Mouse (Mus musculus) hindbrain, embryonic 11.5 days (tissue): Measurements from ENCODE around the gene Adsl. TPM values are rescaled to one million over a fixed set of nuclear protein-coding genes. Genes with fewer than 3 reads are reported as not detected.

Experiments
- ATAC-seq: fragments of 200-750 bp; cut with Nextera tagmentation; 2 replicates; pipeline ENCODE4 v1.8.0; 2017; ENCODE audit warnings: mild to moderate bottlenecking, moderate TSS enrichment, moderate library complexity; ENCODE audit not compliant: low FRiP score
- DNase-seq: peaks from one replicate; pipeline ENCODE4 v3.0.0-alpha.2; 2015; ENCODE audit warnings: low spot score
- H3K27ac ChIP-seq: fragments of 300-500 bp; sonication (generic); 2 replicates; pipeline ENCODE4 v1.5.1; 2014; ENCODE audit warnings: mild to moderate bottlenecking, low read depth, low read length
- H3K27me3 ChIP-seq: fragments of 300-500 bp; sonication (generic); 2 replicates; pipeline ENCODE4 v1.6.1; 2014; ENCODE audit warnings: mild to moderate bottlenecking, low read length, moderate library complexity, mixed read lengths; ENCODE audit not compliant: control insufficient read depth, insufficient read depth
- H3K36me3 ChIP-seq: fragments of 300-500 bp; sonication (generic); 2 replicates; pipeline ENCODE4 v1.6.1; 2014; ENCODE audit warnings: mild to moderate bottlenecking, low read length, moderate library complexity, mixed read lengths; ENCODE audit not compliant: control insufficient read depth, insufficient read depth
- H3K4me1 ChIP-seq: fragments of 300-500 bp; sonication (generic); replicated peaks from 2 replicates; pipeline ENCODE4 v1.6.1; 2014; ENCODE audit warnings: low read length, mixed read lengths; ENCODE audit not compliant: control insufficient read depth, insufficient read depth
- H3K4me2 ChIP-seq: fragments of 300-500 bp; sonication (generic); replicated peaks from 2 replicates; pipeline ENCODE4 v1.6.1; 2014; ENCODE audit warnings: mild to moderate bottlenecking, low read depth, low read length
- H3K4me3 ChIP-seq: fragments of 300-500 bp; sonication (generic); 2 replicates; pipeline ENCODE4 v1.5.1; 2014; ENCODE audit warnings: low read depth, low read length
- H3K9ac ChIP-seq: fragments of 300-500 bp; sonication (generic); 2 replicates; pipeline ENCODE4 v1.6.1; 2014; ENCODE audit warnings: low read depth, low read length
- H3K9me3 ChIP-seq: fragments of 300-500 bp; sonication (generic); 2 replicates; pipeline ENCODE4 v1.6.1; 2016; ENCODE audit warnings: low read length; ENCODE audit not compliant: control insufficient read depth
- WGBS: fragments of 180-500 bp; shearing (Covaris S2); extraction: QIAGEN DNeasy Blood & Tissue Kit; methylation state at CpG from one replicate; pipeline ENCODE4 v1.1.7; 2014; 5-methylcytosine and 5-hydroxymethylcytosine counted together
- polyA plus RNA-seq: library from polyadenylated mRNA; unstranded; fragments of >200 nt; fragmentation: Nextera tagmentation; extraction: Ambion mirVana; gene quantifications from 2 replicates; pipeline ENCODE4 v1.2.1, GENCODE M21; 2014

The Adsl gene
- polyA plus RNA-seq, 1 experiment from 2014 or later = 153 TPM

DNA sequence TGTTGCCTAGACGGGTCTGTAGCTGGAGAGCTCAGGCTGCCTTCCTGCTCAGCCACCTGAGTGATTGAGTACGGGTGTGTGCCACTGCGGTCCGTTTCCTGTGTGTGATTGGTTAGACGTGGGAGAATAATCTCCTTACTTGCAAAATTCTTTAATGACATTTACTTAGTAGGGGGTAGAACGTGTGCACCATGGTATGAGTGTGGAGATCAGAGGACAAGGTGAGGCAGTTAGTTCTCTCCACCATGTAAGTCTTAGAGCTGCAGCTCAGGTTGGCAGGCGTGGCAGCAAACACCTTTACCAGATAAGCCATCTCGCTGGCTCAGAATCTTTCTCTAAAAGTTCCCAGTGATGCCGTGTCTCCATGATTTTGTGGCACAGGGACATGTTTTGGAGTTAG, 5.7 kb downstream of the Adsl start:
- no peak overlapping the region for H3K4me3 ChIP-seq
- no peak overlapping the region for H3K4me2 ChIP-seq
- H3K9ac ChIP-seq = no peak overlapping the region
- 92% methylated on average over 9 of the region's 9 CpGs for WGBS
- H3K9me3 ChIP-seq = no peaks in the 10 kb centered on the region
- ATAC-seq (no peak), DNase-seq (no peak)
- H3K4me1 ChIP-seq = 0 out of 2 replicates have a peak, but pooled peaks cover 2% of the 10 kb centered on the region
- no peak overlapping the region for H3K27ac ChIP-seq
- H3K27me3 ChIP-seq = no peaks in the 10 kb centered on the region
- H3K36me3 ChIP-seq = peaks cover 6% of the 10 kb centered on the region; the same call in 1 of the 2 replicates

DNA sequence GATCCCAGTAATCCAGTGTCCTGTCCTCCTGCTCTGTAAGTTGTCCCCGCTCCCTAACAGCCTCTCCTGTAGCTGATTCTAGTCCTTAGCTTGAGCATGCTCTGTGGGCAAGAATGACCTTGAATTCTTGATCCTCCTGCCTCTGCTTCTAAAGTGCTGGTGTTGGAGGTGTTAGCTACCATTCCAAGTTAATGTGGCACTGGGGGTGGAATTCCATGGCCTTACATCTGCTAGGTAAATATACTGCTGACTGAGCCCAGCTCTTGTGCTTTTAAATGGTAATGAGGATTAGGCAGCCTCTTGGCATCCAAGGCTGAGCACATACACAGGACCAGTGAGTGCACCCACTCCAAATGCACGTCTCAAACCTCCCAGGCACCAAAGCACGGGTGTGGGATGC, 6.6 kb downstream of the Adsl start:
- Histone ChIP-seq H3K4me3 (no peak overlapping the region), H3K4me1 (no peaks in the 10 kb centered on the region), H3K4me2 (no peak overlapping the region), H3K36me3 (peaks cover 9% of the 10 kb centered on the region; the same call in 1 of the 2 replicates), H3K9ac (no peak overlapping the region), H3K27me3 (no peaks in the 10 kb centered on the region), H3K9me3 (no peaks in the 10 kb centered on the region), H3K27ac (no peak overlapping the region)
- ATAC-seq (no peak), DNase-seq (no peak)
- 74% methylated on average over 3 of the region's 3 CpGs for WGBS

DNA sequence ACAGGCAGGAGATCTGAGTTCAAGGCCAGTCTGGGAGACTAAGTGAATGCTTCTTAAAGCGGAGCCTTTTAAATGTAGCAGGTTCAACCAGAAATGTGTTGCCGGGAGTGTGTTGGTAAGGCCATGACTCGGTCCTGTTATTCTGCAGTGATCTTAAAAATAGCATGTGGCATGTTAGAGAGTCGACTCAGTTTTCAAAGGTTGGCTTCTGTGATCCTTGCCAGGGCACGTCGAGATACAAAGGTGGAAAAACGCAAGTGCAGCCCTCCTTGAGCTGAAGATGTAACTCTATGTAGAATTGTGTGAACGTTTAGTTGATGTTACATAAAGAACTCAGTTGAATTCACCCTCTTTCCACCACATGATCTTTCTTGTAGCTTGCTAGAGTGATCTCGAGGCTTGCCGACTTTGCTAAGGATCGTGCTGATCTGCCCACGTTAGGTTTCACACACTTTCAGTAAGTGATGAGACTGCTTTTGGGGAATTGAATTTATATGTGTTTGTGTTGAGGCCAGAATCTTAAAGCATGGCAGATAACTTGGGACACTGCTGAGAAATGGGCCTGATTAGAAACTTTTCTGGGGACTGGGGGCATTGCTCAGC, 7.6 kb downstream of the Adsl start:
- DNase-seq (no peak), ATAC-seq (no peak)
- Histone ChIP-seq H3K9ac (no peak overlapping the region), H3K4me1 (no peaks in the 10 kb centered on the region), H3K4me3 (no peak overlapping the region), H3K9me3 (no peaks in the 10 kb centered on the region), H3K4me2 (no peak overlapping the region), H3K27ac (no peak overlapping the region), H3K36me3 (peaks cover 9% of the 10 kb centered on the region; the same call in 1 of the 2 replicates), H3K27me3 (no peaks in the 10 kb centered on the region)
- WGBS = 95% methylated on average over 12 of the region's 12 CpGs

DNA sequence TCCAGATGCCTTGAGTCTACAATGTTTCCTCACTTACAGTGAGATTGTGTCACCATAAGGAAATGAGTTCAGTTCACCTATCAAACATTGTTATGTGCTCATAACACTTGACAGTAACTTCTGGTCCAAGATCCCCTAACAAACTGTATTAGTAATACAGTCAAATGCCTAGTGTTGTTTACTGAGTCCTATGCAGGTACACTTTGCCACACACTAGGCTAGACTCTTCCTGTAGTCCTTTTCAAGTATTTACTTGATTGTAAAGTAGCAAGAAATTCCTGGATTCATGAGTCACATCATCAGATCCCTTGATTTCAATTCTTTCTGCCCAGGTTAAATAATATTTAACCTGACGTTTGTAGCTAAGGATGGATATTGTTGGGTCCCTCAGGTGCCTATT, 21.1 kb downstream of the Adsl start:
- H3K9ac ChIP-seq = no peak overlapping the region
- H3K4me2 ChIP-seq = no peak overlapping the region
- H3K27me3 ChIP-seq = no peaks in the 10 kb centered on the region
- WGBS = 87% methylated on average over 1 of the region's 1 CpGs
- no peak overlapping the region for H3K27ac ChIP-seq
- peaks cover 15% of the 10 kb centered on the region for H3K36me3 ChIP-seq
- H3K4me3 ChIP-seq = no peak overlapping the region
- H3K9me3 ChIP-seq = no peaks in the 10 kb centered on the region
- ATAC-seq = no peak
- DNase-seq = no peak
- no peaks in the 10 kb centered on the region for H3K4me1 ChIP-seq

DNA sequence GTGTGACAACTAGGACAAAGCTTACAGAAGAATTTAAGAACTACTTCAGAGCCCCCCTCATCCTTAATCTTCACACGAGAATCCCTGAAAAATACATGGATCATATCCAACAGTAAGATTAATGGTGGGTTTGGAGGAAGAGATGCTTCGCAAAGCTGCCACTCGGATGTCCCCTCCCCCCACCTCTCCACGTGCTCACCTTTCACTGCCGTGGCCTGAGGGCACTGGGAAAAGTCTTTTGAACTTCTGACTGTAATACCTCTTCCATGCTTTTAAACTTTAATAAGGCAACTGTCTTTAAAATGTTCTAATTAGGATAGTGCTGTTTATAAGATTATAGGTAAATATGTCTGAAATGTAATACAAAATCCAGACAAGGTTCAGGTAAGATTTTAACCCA, 26.0 kb downstream of the Adsl start:
- H3K9me3 ChIP-seq = no peaks in the 10 kb centered on the region
- DNase-seq (no peak), ATAC-seq (no peak)
- no peak overlapping the region for H3K4me2 ChIP-seq
- H3K4me1 ChIP-seq = no peaks in the 10 kb centered on the region
- 60% methylated on average over 5 of the region's 5 CpGs for WGBS
- no peaks in the 10 kb centered on the region for H3K27me3 ChIP-seq
- H3K4me3 ChIP-seq = no peak overlapping the region
- H3K27ac ChIP-seq = no peak overlapping the region
- H3K36me3 ChIP-seq = no peaks in the 10 kb centered on the region
- no peak overlapping the region for H3K9ac ChIP-seq

DNA sequence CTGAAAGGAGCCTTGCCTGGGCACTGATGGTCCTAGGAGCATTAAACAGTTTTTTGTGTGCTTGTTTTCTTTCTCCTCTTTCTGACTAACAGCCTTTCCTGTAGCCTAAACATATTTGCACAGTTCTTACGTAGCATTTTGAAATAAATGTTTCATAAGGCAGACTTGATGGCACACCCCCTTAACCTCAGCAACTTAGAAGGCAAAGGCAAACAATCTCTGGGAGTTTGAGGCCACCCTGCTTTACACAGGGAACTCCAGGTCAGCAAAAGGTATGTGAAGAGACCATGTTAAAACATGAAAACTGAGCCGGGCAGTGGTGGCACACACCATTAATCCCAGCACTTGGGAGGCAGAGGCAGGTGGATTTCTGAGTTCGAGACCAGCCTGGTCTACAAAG, 27.4 kb downstream of the Adsl start:
- H3K4me1 ChIP-seq = no peaks in the 10 kb centered on the region
- no peak overlapping the region for H3K4me2 ChIP-seq
- DNase-seq (no peak), ATAC-seq (no peak)
- no peaks in the 10 kb centered on the region for H3K36me3 ChIP-seq
- H3K9ac ChIP-seq = no peak overlapping the region
- no peaks in the 10 kb centered on the region for H3K27me3 ChIP-seq
- WGBS = 85% methylated on average over 3 of the region's 3 CpGs
- H3K27ac ChIP-seq = no peak overlapping the region
- no peak overlapping the region for H3K4me3 ChIP-seq
- H3K9me3 ChIP-seq = no peaks in the 10 kb centered on the region

DNA sequence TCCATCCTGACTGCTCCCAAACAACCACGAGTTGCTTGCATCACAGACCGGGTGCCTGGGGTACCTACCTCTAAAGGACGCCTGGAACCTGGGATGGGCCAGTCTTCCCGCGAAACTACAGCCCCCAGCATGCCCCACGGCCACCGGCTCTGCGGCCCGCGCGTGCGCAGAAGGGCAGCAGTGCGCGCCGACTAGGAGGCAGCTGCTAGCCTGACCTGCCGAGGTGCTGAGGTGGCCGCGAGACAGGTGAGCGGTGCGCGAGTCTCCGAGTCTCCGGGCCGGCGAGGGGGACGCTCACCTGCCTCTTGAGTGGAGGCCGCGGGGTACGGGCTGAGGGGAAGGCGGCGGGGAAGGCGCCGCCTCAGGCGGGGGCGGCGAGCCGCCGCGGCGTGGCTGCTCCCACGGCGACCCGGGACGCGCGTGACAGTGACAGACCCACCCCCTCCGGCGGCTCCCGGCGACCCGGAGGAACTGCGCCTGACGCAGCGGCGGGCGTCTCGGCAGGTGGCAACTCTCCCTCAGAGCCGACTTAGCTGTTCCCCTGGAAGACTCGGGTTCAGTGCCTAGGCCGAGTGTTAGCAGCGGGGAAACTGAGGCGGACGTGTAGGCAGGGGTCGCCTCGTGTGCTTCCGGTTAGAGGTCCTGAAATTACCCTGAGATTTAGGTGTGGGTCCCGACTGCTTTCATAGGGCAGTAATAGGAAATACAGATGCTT, 29.5 kb downstream of the Adsl start, which contains the start of gene Sgsm3:
TSS of gene Sgsm3 (plus strand) at position 146 of the 715 bp plus-strand sequence.
- H3K36me3 ChIP-seq = no peaks in the 10 kb centered on the region
- peak; percentile 92 for DNase-seq
- peak within 1 kb of the TSS; percentile 62; the same call in 1 of the 2 replicates for H3K9ac ChIP-seq
- no peaks in the 10 kb centered on the region for H3K9me3 ChIP-seq
- H3K27ac ChIP-seq = no peak within 1 kb of the TSS
- H3K27me3 ChIP-seq = no peaks in the 10 kb centered on the region
- WGBS = under 1% methylated on average over 66 of the region's 67 CpGs
- no peaks in the 10 kb centered on the region for H3K4me1 ChIP-seq
- peak within 1 kb of the TSS; percentile 88 for H3K4me3 ChIP-seq
- peak within 1 kb of the TSS; percentile 88 for H3K4me2 ChIP-seq
- ATAC-seq = peak; percentile 87

DNA sequence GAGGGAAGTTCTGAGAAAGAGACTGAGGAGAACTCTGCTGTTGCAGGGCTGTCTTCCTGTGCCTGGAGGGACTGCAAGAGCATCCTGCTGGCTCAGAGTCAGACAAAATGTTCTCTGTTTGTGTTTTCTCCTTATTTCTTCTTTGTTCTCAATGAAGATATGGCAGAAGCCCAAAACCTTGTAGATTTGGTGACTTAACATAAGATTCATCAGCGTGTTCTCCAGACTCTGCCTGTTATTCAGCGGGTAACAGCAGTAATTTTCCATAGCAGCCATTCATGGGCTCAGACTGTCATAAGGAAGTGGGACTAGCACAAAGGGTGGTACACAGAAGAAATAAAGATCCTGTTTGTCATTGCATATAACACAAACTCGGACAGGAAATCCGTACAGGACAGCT, 31.3 kb downstream of the Adsl start:
- Histone ChIP-seq H3K27me3 (no peaks in the 10 kb centered on the region), H3K4me2 (no peak overlapping the region), H3K9me3 (no peaks in the 10 kb centered on the region), H3K36me3 (no peaks in the 10 kb centered on the region), H3K27ac (no peak overlapping the region), H3K4me1 (no peaks in the 10 kb centered on the region), H3K9ac (no peak overlapping the region), H3K4me3 (no peak overlapping the region)
- 86% methylated on average over 4 of the region's 4 CpGs for WGBS
- ATAC-seq = no peak
- no peak for DNase-seq

DNA sequence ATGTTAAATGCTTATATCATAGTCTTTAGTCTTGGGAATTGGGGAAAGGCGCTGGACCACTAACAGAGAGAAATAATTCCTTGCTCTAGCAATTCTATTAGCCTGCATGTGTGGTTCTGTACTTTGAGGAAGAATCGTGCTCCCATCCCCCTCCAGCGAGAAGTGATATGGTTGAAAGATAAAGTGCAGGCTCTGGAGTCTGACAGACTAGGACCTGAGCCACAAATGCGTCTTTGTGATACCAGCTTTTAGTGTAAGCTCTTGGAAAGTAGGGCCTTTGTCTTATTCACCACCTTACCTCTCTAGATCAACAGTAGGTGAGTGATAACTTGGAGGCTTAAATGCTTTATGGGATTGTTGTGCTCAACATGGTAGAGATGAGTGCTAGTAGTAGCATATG, 32.9 kb downstream of the Adsl start:
- DNase-seq (no peak), ATAC-seq (no peak)
- no peak overlapping the region for H3K4me2 ChIP-seq
- H3K27me3 ChIP-seq = no peaks in the 10 kb centered on the region
- 85% methylated on average over 4 of the region's 4 CpGs for WGBS
- H3K27ac ChIP-seq = no peak overlapping the region
- no peak overlapping the region for H3K9ac ChIP-seq
- no peaks in the 10 kb centered on the region for H3K4me1 ChIP-seq
- H3K9me3 ChIP-seq = no peaks in the 10 kb centered on the region
- no peaks in the 10 kb centered on the region for H3K36me3 ChIP-seq
- H3K4me3 ChIP-seq = no peak overlapping the region
